Mouse (Mus musculus) gonadal fat pad, adult 2 months (tissue): ENCODE results near the gene Uba1. TPM values are rescaled to one million over a fixed set of nuclear protein-coding genes. Genes with fewer than 3 reads are reported as not detected.

Experiments used
- DNase-seq: peaks from one replicate; pipeline ENCODE4 v3.0.0-alpha.2; 2012; ENCODE audit warnings: low read depth
- polyA plus RNA-seq: library from polyadenylated mRNA; depleted of rRNA; stranded (reverse); fragments of >200 nt; gene quantifications from 2 replicates; pipeline ENCODE4 v1.2.3, GENCODE M21; 2012; rRNA removed

The Uba1 gene
- polyA plus RNA-seq, result 258 and 270 TPM in 2 replicates

- no peak for DNase-seq
These were observed at the start of gene Uba1 for GRCm38 (mm10) chrX:20658026-20658652. Uba1 (plus strand) TSS chrX:20658326.

- DNase-seq, result no peak
These were observed 49.6 kb upstream of the Uba1 start for GRCm38 (mm10) chrX:20608500-20608899.

- no peak for DNase-seq
These were observed 41.3 kb upstream of the Uba1 start for GRCm38 (mm10) chrX:20616861-20617175.

- DNase-seq, result peak; percentile 37
These were observed 40.8 kb upstream of the Uba1 start, which contains the start of the genes Rbm10 and Ndufb11 for GRCm38 (mm10) chrX:20617176-20617902. Rbm10 (plus strand) TSS chrX:20617503. Ndufb11 (minus strand) TSS chrX:20617619.

- DNase-seq, result no peak
These were observed 40.2 kb upstream of the Uba1 start for GRCm38 (mm10) chrX:20617903-20618399.

GRCm38 (mm10) chrX:20638141-20638540 is 20.0 kb upstream of the Uba1 start:
- DNase-seq, result no peak

- DNase-seq, result no peak
These were observed 13.3 kb upstream of the Uba1 start for GRCm38 (mm10) chrX:20644780-20645179.

- DNase-seq, result no peak
These were observed 533 bp upstream of the Uba1 start for GRCm38 (mm10) chrX:20657593-20657992.

GRCm38 (mm10) chrX:20658891-20659406 is 823 bp downstream of the Uba1 start:
- no peak for DNase-seq

GRCm38 (mm10) chrX:20662317-20662715 is 4.2 kb downstream of the Uba1 start:
- DNase-seq, result no peak

GRCm38 (mm10) chrX:20662716-20663443 is 4.8 kb downstream of the Uba1 start:
- DNase-seq, result no peak

GRCm38 (mm10) chrX:20663444-20663790 is 5.3 kb downstream of the Uba1 start:
- DNase-seq, result no peak

GRCm38 (mm10) chrX:20687519-20688067 is 29.5 kb downstream of the Uba1 start, which contains the start of gene Cdk16:
Cdk16 (plus strand) TSS chrX:20687954.
- peak; percentile 72 for DNase-seq

GRCm38 (mm10) chrX:20688068-20688547 is 30.0 kb downstream of the Uba1 start:
- DNase-seq, result no peak

- DNase-seq, result no peak
These were observed 30.5 kb downstream of the Uba1 start for GRCm38 (mm10) chrX:20688615-20689014.

- no peak for DNase-seq
These were observed 33.4 kb downstream of the Uba1 start for GRCm38 (mm10) chrX:20691566-20691965.

- DNase-seq, result no peak
These were observed 34.5 kb downstream of the Uba1 start for GRCm38 (mm10) chrX:20692616-20693015.

- DNase-seq, result no peak
These were observed 37.7 kb downstream of the Uba1 start for GRCm38 (mm10) chrX:20695842-20696241.

- no peak for DNase-seq
These were observed 45.7 kb downstream of the Uba1 start, which contains the start of gene Usp11 for GRCm38 (mm10) chrX:20703741-20704290. Usp11 (plus strand) TSS chrX:20703906.

- peak; percentile 24 for DNase-seq
These were observed 46.4 kb downstream of the Uba1 start for GRCm38 (mm10) chrX:20704295-20705082.

- no peak for DNase-seq
These were observed 46.9 kb downstream of the Uba1 start for GRCm38 (mm10) chrX:20705083-20705402.
